Mouse (Mus musculus) forebrain, embryonic 16.5 days (tissue): ENCODE measurements at regions not wholly inside any gene's neighbourhood (a gene's known extent, or its start where the extent isn't known, plus 50 kb on each side); places are given as distances from the start of the nearest gene placed in this dataset.
A peak's percentile ranks its signal among the peaks of the same experiment; 100 is the strongest.

Source experiments
- ATAC-seq: fragments of 200-750 bp; cut with Nextera tagmentation; 2 replicates; pipeline ENCODE4 v1.8.0; 2017; ENCODE audit warnings: mild to moderate bottlenecking, moderate library complexity
- H3K27ac ChIP-seq: fragments of 300-500 bp; sonication (generic); 2 replicates; pipeline ENCODE4 v1.5.1; 2014; ENCODE audit warnings: low read length, control low read depth
- H3K27me3 ChIP-seq: fragments of 300-500 bp; sonication (generic); replicated peaks from 2 replicates; pipeline ENCODE4 v1.6.1; 2014; ENCODE audit warnings: low read length; ENCODE audit not compliant: control insufficient read depth, insufficient read depth
- H3K36me3 ChIP-seq: fragments of 300-500 bp; sonication (generic); 2 replicates; pipeline ENCODE4 v1.6.1; 2014; ENCODE audit not compliant: control insufficient read depth, insufficient read depth
- H3K4me1 ChIP-seq: fragments of 300-500 bp; sonication (generic); replicated peaks from 2 replicates; pipeline ENCODE4 v1.6.1; 2014; ENCODE audit warnings: low read length; ENCODE audit not compliant: control insufficient read depth, insufficient read depth
- H3K4me2 ChIP-seq: fragments of 300-500 bp; sonication (generic); 2 replicates; pipeline ENCODE4 v1.6.1; 2014; ENCODE audit warnings: mild to moderate bottlenecking, low read length, control low read depth
- H3K4me3 ChIP-seq: fragments of 300-500 bp; sonication (generic); replicated peaks from 2 replicates; pipeline ENCODE4 v1.5.1; 2014; ENCODE audit warnings: mild to moderate bottlenecking, low read length, control low read depth
- H3K9ac ChIP-seq: fragments of 300-500 bp; sonication (generic); replicated peaks from 2 replicates; pipeline ENCODE4 v1.6.1; 2014; ENCODE audit warnings: low read depth, low read length, control low read depth
- H3K9me3 ChIP-seq: fragments of 300-500 bp; sonication (generic); 2 replicates; pipeline ENCODE4 v1.6.1; 2016; ENCODE audit warnings: low read length; ENCODE audit not compliant: control insufficient read depth
- WGBS: fragments of 180-500 bp; shearing (Covaris S2); extraction: QIAGEN DNeasy Blood & Tissue Kit; methylation state at CpG from one replicate; pipeline ENCODE4 v1.1.7; 2014; 5-methylcytosine and 5-hydroxymethylcytosine counted together

GRCm38 (mm10) chr13:15907806-15908205 lies 103.8 kb upstream of the Inhba start:
- no peak for ATAC-seq
- Histone ChIP-seq H3K4me2 (no peak overlapping the region), H3K4me1 (no peaks in the 10 kb centered on the region), H3K27me3 (no peaks in the 10 kb centered on the region), H3K9me3 (no peaks in the 10 kb centered on the region), H3K4me3 (no peak overlapping the region), H3K27ac (no peak overlapping the region), H3K9ac (no peak overlapping the region), H3K36me3 (no peaks in the 10 kb centered on the region)
- WGBS: 59% methylated on average over 1 of the region's 1 CpGs

- Histone ChIP-seq H3K36me3 (no peaks in the 10 kb centered on the region), H3K4me3 (no peak overlapping the region), H3K27ac (no peak overlapping the region)
Measured at GRCm38 (mm10) chr13:15910578-15910977, 101.1 kb upstream of the Inhba start.

GRCm38 (mm10) chr13:15911263-15911662 lies 100.4 kb upstream of the Inhba start:
- H3K4me3 ChIP-seq: no peak overlapping the region
- no peak overlapping the region for H3K4me2 ChIP-seq
- no peaks in the 10 kb centered on the region for H3K4me1 ChIP-seq
- no peak for ATAC-seq
- WGBS: 96% methylated on average over 1 of the region's 1 CpGs
- H3K9ac ChIP-seq: no peak overlapping the region
- H3K27ac ChIP-seq: no peak overlapping the region
- H3K36me3 ChIP-seq: no peaks in the 10 kb centered on the region
- H3K27me3 ChIP-seq: no peaks in the 10 kb centered on the region
- H3K9me3 ChIP-seq: no peaks in the 10 kb centered on the region

More at GRCm38 (mm10) chr13:15910578-15910977, 101.1 kb upstream of the Inhba start:
- Histone ChIP-seq H3K27me3 (no peaks in the 10 kb centered on the region), H3K9ac (no peak overlapping the region), H3K4me1 (no peaks in the 10 kb centered on the region), H3K9me3 (no peaks in the 10 kb centered on the region), H3K4me2 (no peak overlapping the region)
- ATAC-seq: no peak
- WGBS: 82% methylated on average over 2 of the region's 2 CpGs

DNA sequence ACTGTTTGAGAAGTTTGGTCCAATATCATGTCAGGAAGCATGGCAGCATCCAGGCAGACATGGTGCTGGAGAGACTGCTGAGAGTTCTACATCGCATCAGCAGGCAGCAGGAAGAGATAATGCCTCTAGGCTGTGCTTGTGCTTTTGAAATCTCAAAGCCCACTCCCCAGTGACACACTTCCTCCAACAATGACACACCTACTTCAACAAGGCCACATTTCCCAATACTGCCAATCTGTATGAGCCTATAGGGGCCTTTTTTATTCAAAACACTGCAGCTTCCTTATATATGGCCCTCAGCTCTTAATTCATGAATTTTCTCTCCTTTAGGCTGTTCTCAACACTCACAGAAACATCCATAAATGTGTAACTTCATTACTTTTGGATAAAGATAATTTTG lies 97.4 kb upstream of the Inhba start:
- H3K27me3 ChIP-seq: no peaks in the 10 kb centered on the region
- no peak overlapping the region for H3K4me2 ChIP-seq
- H3K4me1 ChIP-seq: no peaks in the 10 kb centered on the region
- no peaks in the 10 kb centered on the region for H3K9me3 ChIP-seq
- H3K27ac ChIP-seq: no peak overlapping the region
- H3K9ac ChIP-seq: no peak overlapping the region
- no peak for ATAC-seq
- 83% methylated on average over 1 of the region's 1 CpGs for whole genome bisulfite sequencing
- H3K4me3 ChIP-seq: no peak overlapping the region
- H3K36me3 ChIP-seq: no peaks in the 10 kb centered on the region

DNA sequence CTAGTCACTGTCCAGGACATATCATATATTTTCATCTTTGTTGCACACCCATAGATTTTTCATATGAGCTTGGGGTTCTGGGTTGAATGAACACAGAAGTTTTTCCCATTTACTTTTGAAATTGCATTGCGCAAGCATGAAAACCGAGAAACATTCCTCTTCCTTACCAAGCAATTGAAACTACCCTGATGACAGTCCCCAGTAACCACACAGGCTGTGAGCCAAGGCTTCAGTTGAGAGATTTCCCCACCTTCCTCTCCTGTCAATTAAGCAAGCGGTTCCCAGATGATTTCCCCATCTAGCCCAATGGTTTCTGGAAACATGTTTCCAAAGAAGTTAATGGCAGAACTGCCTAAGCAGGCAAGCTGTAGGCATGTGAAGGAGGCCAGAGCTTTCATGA lies 81.8 kb upstream of the Inhba start:
- H3K4me2 ChIP-seq: no peak overlapping the region
- H3K9me3 ChIP-seq: no peaks in the 10 kb centered on the region
- H3K27me3 ChIP-seq: no peaks in the 10 kb centered on the region
- no peaks in the 10 kb centered on the region for H3K36me3 ChIP-seq
- no peak overlapping the region for H3K27ac ChIP-seq
- no peak for ATAC-seq
- no peaks in the 10 kb centered on the region for H3K4me1 ChIP-seq
- WGBS: 89% methylated on average over 3 of the region's 3 CpGs
- H3K4me3 ChIP-seq: no peak overlapping the region
- H3K9ac ChIP-seq: no peak overlapping the region

- Histone ChIP-seq H3K4me2 (no peak overlapping the region), H3K36me3 (no peaks in the 10 kb centered on the region), H3K27me3 (no peaks in the 10 kb centered on the region), H3K4me3 (no peak overlapping the region), H3K27ac (no peak overlapping the region), H3K9ac (no peak overlapping the region), H3K9me3 (no peaks in the 10 kb centered on the region), H3K4me1 (no peaks in the 10 kb centered on the region)
- 27% methylated on average over 5 of the region's 5 CpGs for WGBS
- ATAC-seq: no peak
Measured at GRCm38 (mm10) chr13:15931553-15932162, 80.0 kb upstream of the Inhba start.

- WGBS: 92% methylated on average over 1 of the region's 1 CpGs
- H3K9me3 ChIP-seq: no peaks in the 10 kb centered on the region
- H3K27me3 ChIP-seq: no peaks in the 10 kb centered on the region
- H3K4me1 ChIP-seq: no peaks in the 10 kb centered on the region
- ATAC-seq: no peak
- no peak overlapping the region for H3K27ac ChIP-seq
- H3K4me2 ChIP-seq: no peak overlapping the region
- no peak overlapping the region for H3K4me3 ChIP-seq
- H3K36me3 ChIP-seq: no peaks in the 10 kb centered on the region
- H3K9ac ChIP-seq: no peak overlapping the region
Measured at GRCm38 (mm10) chr13:15935689-15936088, 76.0 kb upstream of the Inhba start.

GRCm38 (mm10) chr13:15936109-15936508 lies 75.5 kb upstream of the Inhba start:
- no peak for ATAC-seq
- no peaks in the 10 kb centered on the region for H3K36me3 ChIP-seq
- WGBS: 93% methylated on average over 1 of the region's 1 CpGs
- no peak overlapping the region for H3K4me3 ChIP-seq
- no peaks in the 10 kb centered on the region for H3K4me1 ChIP-seq
- H3K4me2 ChIP-seq: no peak overlapping the region
- H3K9ac ChIP-seq: no peak overlapping the region
- no peaks in the 10 kb centered on the region for H3K9me3 ChIP-seq
- no peaks in the 10 kb centered on the region for H3K27me3 ChIP-seq
- H3K27ac ChIP-seq: no peak overlapping the region

GRCm38 (mm10) chr13:15950143-15950542 lies 61.5 kb upstream of the Inhba start:
- Histone ChIP-seq H3K4me3 (no peak overlapping the region), H3K27me3 (no peaks in the 10 kb centered on the region), H3K27ac (no peak overlapping the region), H3K4me1 (no peaks in the 10 kb centered on the region), H3K9ac (no peak overlapping the region), H3K4me2 (no peak overlapping the region), H3K9me3 (no peaks in the 10 kb centered on the region), H3K36me3 (no peaks in the 10 kb centered on the region)
- ATAC-seq: peak; percentile 68
- 66% methylated on average over 4 of the region's 4 CpGs for WGBS
